Mouse (Mus musculus) kidney, adult 2 months (tissue): ENCODE results near the gene Gm43951.

Source experiments
- CTCF ChIP-seq: fragments of 200-500 bp; conservative IDR thresholded peaks from 2 replicates; pipeline ENCODE4 v1.5.1; 2011; ENCODE audit warnings: low read depth, mild to moderate bottlenecking, control low read depth, low read length, moderate library complexity, mixed read lengths; ENCODE audit not compliant: insufficient read depth, insufficient read length
- POLR2A ChIP-seq: fragments of 200-500 bp; IDR thresholded peaks from one replicate; pipeline ENCODE4 v1.6.1; 2011; ENCODE audit warnings: low read depth, low read length, control low read depth

DNA sequence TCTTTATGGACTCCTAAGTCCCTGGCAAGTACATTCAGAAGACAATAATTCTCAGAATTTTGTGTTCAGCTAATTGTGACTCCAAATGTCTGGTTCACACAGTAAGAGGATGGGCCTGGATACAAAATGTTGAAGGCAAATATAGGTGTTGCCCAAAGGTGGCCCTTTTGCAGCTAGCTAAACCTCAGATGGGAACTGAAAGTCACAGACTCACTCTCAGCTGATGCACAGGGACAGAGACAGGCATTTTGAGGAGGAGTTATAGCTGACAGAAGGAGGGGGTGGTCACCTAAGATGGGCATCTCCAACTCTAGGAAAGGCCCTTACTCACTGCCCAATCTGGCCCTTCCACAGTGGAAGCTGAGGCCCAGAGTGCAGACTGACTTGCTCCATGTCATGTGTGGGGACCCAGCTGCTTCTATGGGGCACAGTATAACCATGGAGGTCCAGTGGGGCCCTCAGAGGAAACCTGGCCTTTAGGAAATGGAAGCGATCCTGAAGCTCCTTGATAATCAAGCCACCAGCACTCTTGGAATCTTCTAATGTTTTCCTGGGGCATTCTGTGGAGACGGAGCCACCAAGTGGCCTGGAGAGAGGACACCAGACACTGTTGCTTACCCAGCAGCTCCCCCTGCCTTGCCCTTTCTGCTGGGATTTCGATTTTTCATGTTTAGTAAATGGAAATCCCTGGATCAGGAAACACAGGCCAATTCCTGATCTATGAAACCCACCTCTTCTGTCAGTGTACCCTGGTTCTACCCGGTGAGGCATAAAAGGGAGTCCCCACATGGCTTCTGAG lies 33.6 kb upstream of the Gm43951 start:
- no peak for TF ChIP-seq CTCF
- no peak for TF ChIP-seq POLR2A
